Mouse (Mus musculus) right cerebral cortex, postnatal 25 days (tissue): ENCODE measurements around the gene Tjp2.

Experiments
- DNase-seq: peaks from one replicate; pipeline ENCODE4 v3.0.0; 2022

Gene Tjp2

DNA sequence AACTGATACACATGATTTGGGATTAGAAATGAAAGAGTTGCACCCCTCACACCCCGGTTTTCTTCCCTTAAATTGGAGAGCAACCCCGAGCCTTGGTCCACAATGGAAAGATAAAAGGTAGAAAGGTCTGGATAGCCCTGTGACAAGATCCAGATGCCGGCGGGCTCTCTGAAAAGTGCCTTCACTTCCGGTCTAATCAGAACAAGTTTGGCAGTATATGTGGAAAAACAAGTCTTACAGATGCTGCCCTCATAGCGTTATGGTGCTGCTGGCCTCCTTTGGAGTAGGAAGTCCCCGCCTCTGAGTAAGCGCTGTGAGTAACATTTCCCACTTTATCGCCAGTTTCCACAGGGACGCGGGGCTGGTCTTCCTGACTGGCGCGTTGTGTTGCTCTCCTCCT, 49.9 kb downstream of the Tjp2 start:
- peak; percentile 29 for DNase-seq

DNA sequence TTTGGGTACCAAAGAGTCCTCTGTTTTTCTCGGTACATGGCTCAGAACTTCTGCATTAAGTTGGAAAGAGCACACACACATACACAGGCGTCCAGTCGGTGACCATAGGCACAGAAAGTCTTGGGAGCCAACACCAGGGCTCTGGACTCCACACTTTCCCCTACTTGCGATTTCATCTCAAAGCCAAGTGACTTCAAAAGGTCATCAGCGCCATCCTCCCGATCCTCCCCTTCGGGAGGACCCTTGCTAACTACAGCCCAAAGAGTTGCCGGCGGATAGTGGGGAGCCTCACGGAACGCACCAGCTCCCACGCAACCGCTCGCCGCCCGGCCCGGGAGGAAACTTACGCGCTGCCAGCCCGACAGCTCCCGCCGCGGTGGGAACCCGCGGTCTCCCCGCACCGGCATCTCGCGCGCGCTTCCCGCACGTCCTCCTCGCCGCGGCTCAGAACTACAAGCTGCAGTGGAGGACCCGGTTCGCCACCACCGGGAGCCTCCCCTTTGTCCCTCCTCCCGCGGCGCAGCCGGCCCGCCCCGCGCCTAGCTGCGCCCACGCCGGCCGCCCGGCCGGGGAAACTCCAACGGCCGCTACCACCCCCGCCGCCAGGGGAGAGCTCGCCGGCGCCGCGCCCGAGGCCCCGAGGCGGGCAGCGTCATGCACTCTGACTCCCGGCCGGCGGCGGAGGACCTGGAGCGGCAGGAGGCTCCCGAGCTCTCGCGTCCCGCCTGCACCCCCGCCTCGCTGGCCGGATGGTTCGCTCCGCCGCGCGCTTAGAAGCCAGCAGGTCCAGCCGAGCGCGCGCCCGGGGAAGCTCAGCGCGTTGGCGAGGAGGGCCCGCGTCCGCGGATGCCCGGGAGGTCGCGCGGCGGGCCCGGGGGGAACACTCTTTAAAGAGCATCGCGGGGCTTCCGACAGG, 51.0 kb downstream of the Tjp2 start:
- DNase-seq: peak; percentile 90

DNA sequence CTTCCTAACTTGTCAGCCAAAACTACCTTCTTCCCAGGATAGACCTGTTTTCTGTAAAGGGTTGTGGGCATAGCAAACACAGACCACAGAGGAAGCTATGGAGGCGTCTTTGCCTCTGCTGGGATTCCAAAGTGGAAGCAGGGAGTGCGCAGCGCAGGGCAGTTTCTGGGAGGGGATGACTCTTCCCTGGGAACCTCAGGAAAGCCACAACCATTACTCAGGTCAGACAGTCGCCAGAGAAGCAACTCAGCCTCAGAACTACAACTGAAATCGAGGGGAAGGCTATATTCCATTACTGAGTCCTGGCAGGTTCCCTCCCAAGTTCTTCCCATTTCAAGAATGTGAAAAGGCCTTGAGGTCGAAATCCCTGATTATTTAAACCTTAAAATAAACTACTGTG, 51.8 kb downstream of the Tjp2 start:
- no peak for DNase-seq

- no peak for DNase-seq
Observed at GRCm38 (mm10) chr19:24168531-24168930, 56.3 kb downstream of the Tjp2 start.

DNA sequence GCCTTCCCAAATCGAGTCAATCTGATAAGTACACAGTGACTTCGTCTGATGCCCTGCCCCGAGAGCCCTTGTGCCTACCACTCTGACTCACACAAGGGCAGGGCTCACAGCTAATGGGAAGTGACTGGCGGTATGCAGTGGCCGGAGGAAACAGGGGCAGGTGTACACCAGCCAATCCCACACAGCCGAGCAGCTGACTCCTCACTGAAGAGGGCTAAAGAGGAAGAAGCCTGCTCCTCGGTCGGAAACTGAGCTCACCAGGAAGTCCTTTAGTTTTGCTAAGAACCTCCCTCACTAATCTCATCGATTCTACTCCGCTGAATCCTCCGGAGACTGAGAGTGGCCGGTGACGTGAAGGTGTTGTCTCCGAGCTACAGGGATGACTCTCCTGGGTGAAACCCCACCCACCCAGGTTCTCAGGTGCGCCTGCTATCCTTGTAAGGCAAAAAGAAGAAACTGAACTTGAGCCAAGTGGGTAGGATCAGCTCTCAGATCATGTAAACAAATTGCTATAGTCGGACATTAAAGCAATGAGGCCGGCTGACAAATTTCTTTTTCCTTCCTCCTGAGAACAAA, 58.2 kb downstream of the Tjp2 start:
- DNase-seq: no peak

- DNase-seq: no peak
Observed at GRCm38 (mm10) chr19:24163974-24164373, 60.9 kb downstream of the Tjp2 start.

GRCm38 (mm10) chr19:24160460-24160859, 64.4 kb downstream of the Tjp2 start:
- no peak for DNase-seq

DNA sequence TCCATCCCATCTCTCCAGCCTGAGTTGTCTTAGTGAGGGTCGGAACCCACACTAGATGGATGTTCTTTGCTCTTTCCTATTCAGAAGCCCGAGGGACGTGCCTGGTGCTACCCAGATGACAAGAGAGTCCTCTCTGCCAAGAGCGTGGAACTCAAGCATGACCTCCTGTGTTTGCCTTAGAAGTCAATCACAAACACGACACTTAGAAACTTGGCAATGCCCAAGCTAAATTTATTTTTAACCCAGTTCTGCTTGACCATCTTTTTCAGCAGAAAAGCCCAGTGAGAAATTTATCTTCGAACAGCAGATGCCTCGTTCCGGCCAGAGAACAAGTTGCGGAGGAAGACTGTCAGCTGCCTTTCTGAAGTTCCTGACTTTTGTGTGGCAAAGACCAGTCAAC, 65.1 kb downstream of the Tjp2 start:
- DNase-seq: no peak

GRCm38 (mm10) chr19:24159334-24159733, 65.5 kb downstream of the Tjp2 start:
- DNase-seq: no peak

DNA sequence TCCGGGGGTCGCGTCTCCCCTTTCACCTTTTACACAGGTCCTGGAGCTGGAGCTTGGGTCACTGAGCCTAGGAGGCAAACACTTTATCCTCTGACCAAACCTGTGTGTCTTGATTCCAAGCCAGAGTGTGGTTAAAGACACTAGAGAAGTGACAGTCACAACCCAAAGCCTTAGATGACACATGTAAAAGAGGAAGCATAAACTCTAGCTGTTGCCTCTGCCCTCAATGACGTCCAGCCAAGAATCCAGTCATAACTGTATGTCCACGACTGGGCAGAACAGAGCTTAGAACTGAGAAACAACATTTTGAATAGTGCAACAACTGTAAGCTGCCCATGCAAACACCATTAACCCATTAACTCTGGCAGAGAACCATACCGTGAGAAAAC, 68.8 kb downstream of the Tjp2 start:
- DNase-seq: no peak

DNA sequence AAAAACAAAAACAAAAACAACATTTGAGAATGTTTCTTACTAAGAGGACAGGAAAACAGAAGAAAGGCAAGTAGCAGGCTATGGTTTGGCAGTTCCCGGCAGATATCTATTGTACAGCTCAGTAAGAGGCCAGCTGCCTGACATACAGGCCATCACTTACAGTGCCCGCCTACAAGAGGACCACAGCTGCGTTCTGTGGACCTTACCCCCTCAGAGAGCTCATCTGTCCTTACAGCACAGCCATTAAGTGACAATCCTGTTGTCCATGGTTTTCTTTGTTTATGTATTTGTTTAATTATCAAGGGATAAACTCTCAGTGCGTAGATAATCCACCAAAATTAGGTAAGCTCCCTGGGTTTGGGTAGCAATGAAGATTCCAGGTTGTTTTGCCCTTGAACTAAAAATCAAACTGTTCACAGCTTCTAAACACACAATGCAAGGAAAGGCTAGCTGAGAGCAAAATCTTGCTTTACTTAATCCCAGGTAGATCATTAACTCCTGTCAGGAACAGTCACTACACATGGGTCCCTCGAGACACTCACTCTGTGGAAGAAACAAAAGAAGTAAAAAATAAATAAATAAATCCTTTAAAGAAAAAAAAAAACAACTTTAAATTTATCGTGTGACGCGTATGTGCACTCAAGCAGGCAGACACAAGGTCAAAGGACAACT, 69.3 kb downstream of the Tjp2 start:
- DNase-seq: no peak

DNA sequence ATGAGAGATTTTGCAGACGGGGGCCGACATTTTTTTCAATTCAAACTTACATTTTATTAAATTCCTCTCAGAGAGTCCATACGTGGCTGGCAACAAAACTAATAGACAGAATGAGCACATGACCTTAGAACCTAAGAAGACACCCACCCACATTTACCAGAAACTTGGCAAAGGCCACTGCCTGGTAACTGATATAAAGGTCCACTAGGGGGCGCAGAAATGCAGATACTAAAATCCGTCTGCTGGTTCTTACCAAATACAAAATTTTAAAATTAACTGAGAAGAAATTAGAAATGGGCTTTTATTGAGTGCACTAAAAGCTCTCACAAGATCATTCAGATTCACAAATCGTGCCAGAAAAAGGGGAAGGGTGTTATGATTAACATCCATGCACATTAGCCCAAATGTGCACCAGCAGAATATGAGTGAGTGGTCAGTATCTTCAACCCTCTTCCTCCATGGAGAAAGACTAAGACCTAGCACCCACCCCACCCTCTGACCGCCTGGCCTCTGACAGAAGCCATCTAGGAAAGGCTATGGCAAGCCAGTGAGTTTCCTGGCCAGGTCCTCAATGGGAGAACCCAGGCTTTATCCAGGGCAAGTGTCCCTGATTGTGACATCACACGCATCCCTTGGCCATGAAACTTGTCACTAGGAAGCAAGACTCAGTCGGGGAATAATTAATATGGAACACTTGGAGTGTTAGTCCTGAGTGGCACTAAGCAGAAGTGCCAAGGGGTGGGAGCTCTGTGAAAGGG, 71.4 kb downstream of the Tjp2 start:
- DNase-seq: no peak

DNA sequence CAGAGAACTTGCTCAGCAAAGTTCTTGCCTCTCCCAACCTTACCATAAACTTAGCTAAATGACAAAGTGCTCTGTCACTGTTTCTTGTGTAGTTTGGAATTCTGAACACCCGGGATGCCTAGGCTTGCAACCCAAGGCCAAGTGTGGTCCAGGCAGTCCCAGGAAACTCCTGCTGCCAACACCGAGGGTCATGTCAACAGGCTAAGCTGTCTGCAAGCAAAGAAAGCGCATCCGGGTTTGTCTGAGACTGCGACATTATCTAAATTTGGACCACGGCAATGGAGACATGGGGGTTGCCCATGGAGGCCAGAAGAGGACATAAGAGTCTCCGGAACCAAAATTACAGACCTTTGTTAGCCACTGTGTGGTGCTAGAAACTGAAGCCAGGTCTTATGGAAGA, 80.8 kb downstream of the Tjp2 start:
- DNase-seq: no peak

DNA sequence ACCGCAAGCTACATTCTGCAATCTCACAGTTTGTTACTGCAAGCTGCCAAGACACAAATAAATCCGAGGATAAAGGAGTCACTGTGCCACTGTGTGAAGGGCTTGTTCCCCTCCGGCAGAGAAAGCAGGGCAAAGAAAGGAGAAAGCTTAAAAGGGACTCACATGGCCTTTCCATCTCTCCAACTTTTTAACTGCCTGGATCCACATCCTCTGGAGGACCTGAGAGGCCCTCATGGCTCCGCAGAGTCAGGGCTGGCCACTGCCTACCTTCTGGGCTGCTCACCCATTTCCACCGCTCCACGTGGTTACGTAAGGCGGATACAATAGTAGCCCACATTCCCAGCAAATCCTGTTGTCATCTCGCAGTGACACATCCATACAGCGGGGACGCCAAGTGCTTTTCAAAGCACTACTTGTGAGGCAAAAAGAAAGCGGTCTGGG, 82.2 kb downstream of the Tjp2 start:
- DNase-seq: peak; percentile 62

DNA sequence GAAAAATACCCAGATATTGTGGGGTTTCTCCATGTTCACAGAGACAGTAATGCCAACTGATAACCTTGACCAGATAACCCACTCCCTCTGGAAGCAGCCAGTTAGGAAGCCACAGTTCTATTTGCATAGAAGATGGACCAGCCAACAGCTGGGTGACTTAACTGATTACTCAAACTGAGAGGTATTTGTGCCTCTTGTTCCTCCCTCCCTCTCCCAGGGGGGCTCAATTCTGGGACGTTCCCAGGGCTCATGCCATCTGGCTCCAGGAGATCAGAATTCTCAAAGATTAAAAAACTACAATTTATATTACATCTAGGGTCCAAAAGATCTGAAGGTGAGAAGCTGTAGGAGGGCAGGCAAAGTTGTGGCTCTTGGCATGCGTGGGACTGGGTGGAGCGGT, 84.5 kb downstream of the Tjp2 start:
- no peak for DNase-seq

DNA sequence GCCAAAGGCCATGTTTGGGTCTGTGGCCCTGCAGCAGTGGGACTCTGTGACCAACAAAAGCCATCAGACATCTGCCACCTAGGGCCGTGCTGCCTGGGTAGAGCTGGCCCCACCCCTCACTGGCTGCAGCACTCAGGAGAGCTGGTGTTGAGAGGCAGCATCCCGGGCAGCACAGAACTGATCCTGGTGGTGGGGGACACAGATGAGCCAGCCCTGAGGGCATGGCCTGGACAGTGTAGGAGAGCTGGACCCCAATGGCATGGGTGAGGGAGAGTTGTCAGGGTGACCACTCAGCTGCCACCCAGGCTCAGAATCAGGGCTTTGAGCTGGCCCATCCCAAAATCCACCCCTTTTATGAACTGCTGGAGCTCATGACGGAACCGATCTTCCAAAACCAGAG, 87.4 kb downstream of the Tjp2 start:
- no peak for DNase-seq

DNA sequence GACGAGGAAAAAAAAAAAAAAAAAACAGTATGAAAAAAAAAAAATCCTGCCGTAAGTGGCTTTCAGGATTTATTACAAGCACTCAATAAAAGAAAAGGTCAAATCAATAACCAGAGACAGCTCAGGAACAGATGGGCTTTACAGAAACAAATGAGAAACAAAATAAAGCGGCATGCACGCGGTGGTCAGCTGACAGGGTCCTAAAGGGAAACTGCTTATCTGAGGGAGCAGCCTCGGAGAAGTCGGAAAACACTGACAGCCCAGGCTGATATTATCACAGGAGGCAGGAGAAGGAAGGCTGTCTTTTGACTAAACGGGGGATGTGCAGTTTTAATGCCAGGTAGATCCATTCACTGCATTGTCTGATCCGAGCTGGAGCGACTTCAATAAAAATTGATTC, 89.8 kb downstream of the Tjp2 start:
- DNase-seq: no peak

DNA sequence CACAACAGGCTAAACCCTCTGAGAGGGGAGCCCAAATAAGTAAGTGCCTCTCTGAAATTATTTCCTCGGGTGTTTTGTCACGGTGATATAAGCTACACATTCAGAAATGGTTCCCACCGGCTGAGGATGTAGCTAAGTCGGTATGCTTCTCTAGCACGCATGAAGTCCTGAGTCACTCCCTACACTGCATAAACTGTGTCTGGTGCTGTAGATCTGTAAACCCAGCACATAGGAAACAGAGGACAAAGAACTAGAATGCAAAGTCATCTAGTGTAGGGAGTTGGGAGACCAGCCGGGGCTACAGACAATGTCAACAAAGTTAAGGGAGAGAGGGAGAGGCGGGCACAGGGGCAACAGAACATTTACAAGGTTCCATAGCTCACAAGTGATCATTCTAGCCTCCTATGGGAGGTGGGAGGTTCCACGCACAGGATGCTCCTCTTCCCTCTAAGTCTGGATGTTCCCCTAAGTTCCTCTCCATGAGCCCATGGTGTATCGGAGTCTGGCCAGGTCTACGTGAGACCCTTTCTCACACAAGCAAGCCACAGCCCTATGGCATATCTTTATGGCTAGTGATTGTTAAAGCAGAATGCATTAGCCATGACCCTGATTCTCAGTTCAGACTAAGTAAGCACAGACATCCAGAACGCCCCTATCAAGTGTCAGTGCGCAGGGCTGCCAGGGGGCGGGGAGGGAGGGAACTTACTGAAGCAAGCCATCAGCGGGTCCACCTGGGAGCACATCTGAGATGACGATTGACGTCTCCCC, 90.5 kb downstream of the Tjp2 start:
- DNase-seq: no peak

DNA sequence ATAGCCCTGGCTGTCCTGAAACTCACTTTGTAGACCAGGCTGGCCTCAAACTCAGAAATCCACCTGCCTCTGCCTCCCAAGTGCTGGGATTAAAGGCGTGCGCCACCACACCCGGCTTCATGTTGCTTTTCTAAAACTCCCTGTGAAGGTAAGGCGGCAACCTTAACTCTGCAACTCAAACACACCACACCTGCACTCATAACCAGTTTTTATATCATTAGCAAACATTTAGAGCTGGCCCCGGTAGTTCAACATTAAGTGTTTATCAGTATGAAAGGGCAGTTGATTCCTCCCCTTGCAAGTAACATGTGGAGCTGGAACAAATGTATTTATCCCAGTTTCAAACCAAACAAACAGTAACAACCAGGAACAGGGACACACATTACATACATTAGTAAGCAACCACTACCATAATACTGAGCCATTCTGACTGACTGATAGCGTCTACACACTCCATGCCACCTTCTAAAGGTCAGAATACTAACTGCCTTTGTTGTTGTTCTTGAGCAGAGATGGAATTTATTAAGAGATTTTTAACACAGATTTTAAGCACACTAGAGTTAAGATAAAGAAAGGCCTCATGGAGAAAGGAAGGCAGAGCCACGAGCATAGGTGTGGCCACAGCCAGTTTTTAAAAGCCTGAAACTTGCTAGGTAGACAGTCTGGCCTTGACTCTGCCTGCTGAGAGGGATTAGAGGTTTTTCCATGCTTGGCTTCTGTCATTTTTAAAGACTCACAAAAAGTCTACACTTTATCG, 101.1 kb downstream of the Tjp2 start:
- DNase-seq: no peak

DNA sequence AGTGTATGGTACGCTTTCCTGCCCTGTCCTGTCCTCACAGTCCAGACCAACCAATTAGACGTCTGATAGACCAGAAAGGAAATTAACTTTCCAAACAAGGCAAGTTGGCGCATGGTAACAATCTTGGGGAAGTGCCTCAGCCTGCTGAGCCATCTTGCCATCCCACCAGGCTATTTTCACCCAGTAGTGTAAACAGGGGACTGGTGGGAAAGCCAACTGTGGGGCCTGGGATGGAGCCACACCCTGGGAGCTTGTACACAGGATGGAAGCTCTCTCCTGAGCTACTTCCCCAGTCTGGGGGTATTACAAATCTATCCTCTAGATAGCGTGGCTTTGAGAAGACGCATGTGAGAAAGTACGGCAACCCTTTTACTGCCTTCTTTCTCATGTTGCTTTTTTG, 101.7 kb downstream of the Tjp2 start:
- DNase-seq: no peak

DNA sequence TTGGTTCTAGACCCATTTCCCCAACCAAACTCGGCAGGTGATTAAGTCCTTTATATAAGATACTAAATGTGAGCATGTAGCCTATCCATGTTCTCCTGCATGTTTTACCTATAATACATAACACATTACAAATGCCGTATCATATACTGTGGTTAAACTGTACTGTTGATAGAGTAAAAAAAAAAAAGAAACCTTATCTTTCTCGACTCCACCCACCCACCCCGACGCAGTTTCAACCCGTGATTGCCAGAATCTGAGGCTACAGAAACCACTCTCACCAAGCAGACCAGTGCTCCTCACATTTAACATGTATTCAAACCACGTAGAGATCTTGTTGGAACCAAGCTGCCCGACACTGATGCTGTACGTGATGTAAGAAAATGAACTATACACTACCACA, 102.2 kb downstream of the Tjp2 start:
- DNase-seq: no peak

- DNase-seq: no peak
Observed at GRCm38 (mm10) chr19:24120811-24121210, 104.0 kb downstream of the Tjp2 start.
